Mouse (Mus musculus) hindbrain, embryonic 13.5 days (tissue): ENCODE measurements at regions not wholly inside any gene's neighbourhood (a gene's known extent, or its start where the extent isn't known, plus 50 kb on each side); places are given as distances from the start of the nearest gene placed in this dataset.
A peak's percentile ranks its signal among the peaks of the same experiment; 100 is the strongest.

Experiments used
- ATAC-seq: fragments of 200-750 bp; cut with Nextera tagmentation; 2 replicates; pipeline ENCODE4 v1.8.0; 2017; ENCODE audit warnings: moderate TSS enrichment; ENCODE audit not compliant: low FRiP score
- H3K27ac ChIP-seq: fragments of 300-500 bp; sonication (generic); 2 replicates; pipeline ENCODE4 v1.5.1; 2015; ENCODE audit warnings: inconsistent platforms, mild to moderate bottlenecking, moderate library complexity
- H3K27me3 ChIP-seq: fragments of 300-500 bp; sonication (generic); 2 replicates; pipeline ENCODE4 v1.6.1; 2015; ENCODE audit warnings: mild to moderate bottlenecking, inconsistent platforms
- H3K36me3 ChIP-seq: fragments of 300-500 bp; sonication (generic); 2 replicates; pipeline ENCODE4 v1.6.1; 2015; ENCODE audit warnings: mild to moderate bottlenecking, inconsistent platforms
- H3K4me1 ChIP-seq: fragments of 300-500 bp; sonication (generic); replicated peaks from 2 replicates; pipeline ENCODE4 v1.6.1; 2015; ENCODE audit warnings: inconsistent platforms
- H3K4me2 ChIP-seq: fragments of 300-500 bp; sonication (generic); 2 replicates; pipeline ENCODE4 v1.6.1; 2015; ENCODE audit warnings: inconsistent platforms, mild to moderate bottlenecking, moderate library complexity
- H3K4me3 ChIP-seq: fragments of 300-500 bp; sonication (generic); 2 replicates; pipeline ENCODE4 v1.5.1; 2015; ENCODE audit warnings: mild to moderate bottlenecking, inconsistent platforms
- H3K9ac ChIP-seq: fragments of 300-500 bp; sonication (generic); 2 replicates; pipeline ENCODE4 v1.6.1; 2015; ENCODE audit warnings: mild to moderate bottlenecking, inconsistent platforms
- H3K9me3 ChIP-seq: fragments of 300-500 bp; sonication (generic); 2 replicates; pipeline ENCODE4 v1.6.1; 2016; ENCODE audit warnings: inconsistent platforms
- WGBS: fragments of 180-500 bp; shearing (Covaris S2); methylation state at CpG from one replicate; pipeline ENCODE4 v1.1.7; 2015; 5-methylcytosine and 5-hydroxymethylcytosine counted together

DNA sequence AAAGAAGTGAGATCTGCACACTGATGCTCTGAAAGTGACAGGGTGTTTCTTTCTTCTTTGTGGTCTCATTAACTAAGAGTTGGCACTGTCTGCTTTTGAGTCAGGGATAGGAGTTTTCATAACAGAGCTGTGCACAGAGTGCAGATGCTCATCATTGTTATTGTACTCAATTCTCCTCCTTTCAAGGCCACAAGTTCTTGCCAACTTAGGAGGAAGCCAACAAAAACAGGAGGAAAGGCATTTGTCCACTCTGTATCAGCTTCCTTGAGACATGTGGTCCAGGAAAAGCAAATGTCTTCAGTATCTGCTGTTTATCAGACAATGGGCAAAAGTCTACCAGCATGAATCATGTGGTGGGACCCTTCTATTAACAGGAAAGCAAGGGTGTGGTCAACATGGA, 345.1 kb downstream of the Fam181b start:
- ATAC-seq = no peak
- Histone ChIP-seq H3K4me3 (no peak overlapping the region), H3K4me2 (no peak overlapping the region), H3K9me3 (no peaks in the 10 kb centered on the region), H3K9ac (no peak overlapping the region), H3K36me3 (no peaks in the 10 kb centered on the region), H3K27me3 (no peaks in the 10 kb centered on the region), H3K27ac (no peak overlapping the region), H3K4me1 (no peaks in the 10 kb centered on the region)

DNA sequence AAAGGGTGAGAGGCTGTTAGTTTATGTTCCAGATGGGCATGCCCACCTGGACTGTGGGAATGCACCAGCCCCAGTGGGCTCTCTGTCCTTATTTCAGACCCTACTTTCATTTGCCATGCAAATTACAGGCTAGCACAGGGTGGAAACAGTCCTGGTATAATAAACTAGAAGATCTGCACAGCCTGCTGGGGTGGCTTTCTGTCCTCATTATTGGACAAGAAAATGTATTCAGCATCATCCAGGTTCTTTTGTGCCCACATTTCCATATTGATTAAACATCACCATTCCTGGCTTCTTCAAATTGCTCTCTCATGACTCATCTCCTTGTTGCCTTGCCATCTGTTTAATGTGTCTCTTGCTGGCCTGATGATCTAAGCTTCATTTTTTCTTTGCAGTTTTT, 355.4 kb downstream of the Fam181b start:
- ATAC-seq = peak; percentile 54
- Histone ChIP-seq H3K9ac (no peak overlapping the region), H3K27me3 (no peaks in the 10 kb centered on the region), H3K4me1 (no peaks in the 10 kb centered on the region), H3K36me3 (no peaks in the 10 kb centered on the region), H3K4me2 (no peak overlapping the region), H3K9me3 (no peaks in the 10 kb centered on the region), H3K27ac (peak overlapping the region; percentile 52; the same call in 1 of the 2 replicates), H3K4me3 (no peak overlapping the region)

DNA sequence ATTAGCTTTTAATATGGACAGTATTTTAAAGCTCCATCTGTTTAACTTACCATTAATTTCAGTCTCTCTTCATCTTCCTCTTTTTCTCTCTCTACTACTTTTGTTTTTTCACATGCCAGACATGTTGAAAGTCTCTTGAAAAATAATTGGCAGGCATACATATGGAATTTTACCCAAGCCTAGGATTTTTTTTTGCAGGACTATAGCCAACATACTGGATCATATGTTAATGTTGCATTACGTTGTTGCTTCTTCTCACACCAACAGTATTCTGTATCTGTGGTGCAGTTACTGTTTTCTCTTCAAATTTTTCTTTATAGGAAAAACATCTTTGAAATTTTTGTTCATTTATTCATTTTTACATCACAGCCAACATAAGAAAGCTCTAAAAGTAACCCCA, 374.4 kb downstream of the Fam181b start:
- H3K9me3 ChIP-seq = no peaks in the 10 kb centered on the region
- ATAC-seq = no peak
- H3K36me3 ChIP-seq = no peaks in the 10 kb centered on the region
- no peak overlapping the region for H3K4me2 ChIP-seq
- H3K27me3 ChIP-seq = no peaks in the 10 kb centered on the region
- WGBS = 98% methylated on average over 1 of the region's 1 CpGs
- H3K4me1 ChIP-seq = no peaks in the 10 kb centered on the region
- no peak overlapping the region for H3K27ac ChIP-seq
- no peak overlapping the region for H3K9ac ChIP-seq
- no peak overlapping the region for H3K4me3 ChIP-seq

DNA sequence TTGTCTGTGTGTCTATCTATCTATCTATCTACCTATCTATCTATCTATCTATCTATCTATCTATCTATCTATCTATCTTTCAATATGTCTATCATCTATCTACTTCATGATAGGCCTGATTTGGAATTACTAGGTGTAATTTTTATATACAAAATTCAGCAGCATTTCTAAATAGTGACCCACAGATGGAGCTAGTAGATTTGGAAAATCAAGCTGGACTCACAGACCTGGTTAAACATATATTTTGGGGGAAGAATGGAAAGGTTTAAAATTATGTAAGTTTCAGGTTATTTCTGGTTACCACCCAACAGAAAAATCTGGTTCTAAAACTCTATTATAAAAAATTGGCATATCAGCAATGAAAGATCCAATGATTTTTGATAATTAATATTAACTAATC, 383.7 kb downstream of the Fam181b start:
- no peak overlapping the region for H3K4me2 ChIP-seq
- no peaks in the 10 kb centered on the region for H3K9me3 ChIP-seq
- no peak overlapping the region for H3K27ac ChIP-seq
- H3K4me3 ChIP-seq = no peak overlapping the region
- H3K27me3 ChIP-seq = no peaks in the 10 kb centered on the region
- no peaks in the 10 kb centered on the region for H3K4me1 ChIP-seq
- no peak overlapping the region for H3K9ac ChIP-seq
- ATAC-seq = no peak
- no peaks in the 10 kb centered on the region for H3K36me3 ChIP-seq

DNA sequence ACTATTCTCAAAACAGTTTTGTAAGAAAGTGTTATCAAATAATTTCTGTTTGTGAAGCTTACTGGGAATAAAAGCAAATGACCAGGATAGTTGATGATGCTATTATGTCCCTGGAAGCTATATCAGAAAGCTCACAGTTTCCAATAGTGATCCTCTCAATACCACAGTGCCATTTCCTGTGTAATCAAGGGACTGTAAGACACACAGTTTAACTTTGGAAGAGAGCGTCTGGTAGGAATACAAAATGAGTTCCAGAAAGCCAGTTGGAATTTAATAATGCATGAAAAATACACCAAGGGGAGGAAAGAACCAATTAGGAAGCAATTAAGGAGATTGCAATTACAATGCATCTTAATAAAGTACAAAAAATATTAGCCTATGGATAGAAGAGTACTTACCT, 393.7 kb downstream of the Fam181b start:
- H3K27ac ChIP-seq = no peak overlapping the region

DNA sequence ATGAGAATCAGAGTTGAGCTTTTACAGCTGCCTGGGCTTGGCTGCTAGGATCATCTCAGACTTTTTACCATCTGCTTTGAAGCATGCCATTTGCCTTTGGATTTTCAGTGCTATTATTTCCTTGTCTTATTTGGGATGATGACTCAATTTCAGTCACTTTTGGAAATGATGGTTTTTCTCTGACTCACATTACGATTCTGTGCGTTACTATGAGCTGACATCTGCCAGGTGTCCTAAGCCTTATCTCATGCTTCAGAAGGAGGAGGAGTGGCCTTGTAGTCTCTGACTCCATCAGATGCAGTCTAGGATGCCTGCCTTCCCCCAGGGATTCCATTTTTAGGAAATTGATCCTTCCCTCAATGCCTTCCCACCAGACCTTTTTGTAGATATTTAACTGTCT, 431.0 kb downstream of the Fam181b start:
- no peak overlapping the region for H3K27ac ChIP-seq
- WGBS = 83% methylated on average over 2 of the region's 2 CpGs
- H3K4me2 ChIP-seq = no peak overlapping the region
- H3K9ac ChIP-seq = no peak overlapping the region
- H3K9me3 ChIP-seq = no peaks in the 10 kb centered on the region
- no peak for ATAC-seq
- no peaks in the 10 kb centered on the region for H3K27me3 ChIP-seq
- no peak overlapping the region for H3K4me3 ChIP-seq
- H3K36me3 ChIP-seq = no peaks in the 10 kb centered on the region
- no peaks in the 10 kb centered on the region for H3K4me1 ChIP-seq

More for the DNA sequence above, 393.7 kb downstream of the Fam181b start:
- H3K36me3 ChIP-seq = no peaks in the 10 kb centered on the region
- no peak for ATAC-seq
- H3K9me3 ChIP-seq = no peaks in the 10 kb centered on the region
- H3K4me2 ChIP-seq = no peak overlapping the region
- H3K4me1 ChIP-seq = no peaks in the 10 kb centered on the region
- H3K27me3 ChIP-seq = no peaks in the 10 kb centered on the region
- WGBS = 48% methylated on average over 1 of the region's 1 CpGs
- no peak overlapping the region for H3K9ac ChIP-seq
- no peak overlapping the region for H3K4me3 ChIP-seq

DNA sequence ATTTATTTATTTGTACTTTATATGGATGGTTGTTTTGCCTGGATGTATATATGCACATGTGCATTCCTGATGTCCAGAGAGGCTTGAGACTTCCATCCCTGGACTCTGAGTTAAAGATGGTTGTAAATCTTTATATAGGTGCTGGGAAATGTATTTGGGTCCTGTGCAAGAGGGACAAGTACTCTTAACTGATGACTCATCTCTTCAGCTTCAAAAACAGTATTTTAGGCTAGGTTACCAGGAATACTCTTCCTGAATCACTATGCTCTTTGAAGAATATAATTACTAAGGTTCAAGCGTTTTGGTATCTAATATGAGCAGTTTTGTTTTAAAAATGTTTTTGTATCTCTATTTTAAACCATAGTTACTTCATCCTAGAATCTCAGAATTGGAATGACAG, 431.6 kb downstream of the Fam181b start:
- Histone ChIP-seq H3K9ac (no peak overlapping the region), H3K4me3 (no peak overlapping the region), H3K36me3 (no peaks in the 10 kb centered on the region), H3K27me3 (no peaks in the 10 kb centered on the region), H3K4me1 (no peaks in the 10 kb centered on the region), H3K4me2 (no peak overlapping the region), H3K9me3 (no peaks in the 10 kb centered on the region), H3K27ac (no peak overlapping the region)
- no peak for ATAC-seq
- WGBS = 75% methylated on average over 1 of the region's 1 CpGs

DNA sequence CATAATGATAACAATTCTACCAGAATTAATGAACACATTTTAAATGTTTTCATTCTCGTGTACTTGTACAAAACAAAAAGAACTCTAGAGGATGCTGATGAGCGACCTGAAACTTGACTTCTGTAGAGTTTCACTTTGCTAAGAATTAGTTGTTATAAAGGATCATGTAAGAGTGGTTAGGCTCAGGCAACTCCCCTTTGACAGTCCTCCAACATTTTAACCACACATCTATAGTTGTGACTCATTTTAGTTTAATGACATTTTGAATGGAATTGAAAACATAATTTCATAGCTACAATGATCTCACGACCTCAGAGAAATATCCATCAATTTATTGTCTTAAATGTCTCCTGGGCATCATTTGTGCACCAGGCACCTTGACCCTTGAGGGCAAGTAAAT, 479.5 kb downstream of the Fam181b start:
- Histone ChIP-seq H3K36me3 (no peaks in the 10 kb centered on the region), H3K27me3 (no peaks in the 10 kb centered on the region), H3K4me1 (no peaks in the 10 kb centered on the region), H3K4me2 (no peak overlapping the region), H3K4me3 (no peak overlapping the region), H3K9me3 (no peaks in the 10 kb centered on the region), H3K27ac (no peak overlapping the region), H3K9ac (no peak overlapping the region)
- ATAC-seq = no peak
- WGBS = 80% methylated on average over 3 of the region's 3 CpGs

DNA sequence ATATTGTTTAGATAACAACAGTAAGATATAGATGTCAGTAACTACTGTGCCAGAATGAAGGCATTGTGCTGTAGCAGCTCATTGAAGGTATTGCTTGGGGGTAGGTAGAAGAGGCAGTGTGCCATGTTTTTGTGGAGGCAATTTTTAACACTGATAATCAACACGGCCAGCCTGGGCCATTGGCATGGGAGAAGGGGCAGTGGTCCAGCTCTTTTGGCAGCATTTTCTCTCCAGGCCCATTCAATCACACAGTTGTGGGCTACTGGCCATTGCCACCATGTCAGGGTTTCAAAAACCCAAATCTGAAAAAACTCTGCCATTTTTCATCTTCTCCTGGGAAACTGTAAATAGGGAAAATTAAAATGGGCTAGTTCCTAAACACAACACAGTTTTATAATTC, 497.9 kb downstream of the Fam181b start:
- Histone ChIP-seq H3K9ac (no peak overlapping the region), H3K4me3 (no peak overlapping the region), H3K4me2 (no peak overlapping the region), H3K27ac (no peak overlapping the region), H3K9me3 (no peaks in the 10 kb centered on the region), H3K27me3 (no peaks in the 10 kb centered on the region), H3K36me3 (no peaks in the 10 kb centered on the region), H3K4me1 (no peaks in the 10 kb centered on the region)
- 79% methylated on average over 1 of the region's 1 CpGs for whole genome bisulfite sequencing
- no peak for ATAC-seq

DNA sequence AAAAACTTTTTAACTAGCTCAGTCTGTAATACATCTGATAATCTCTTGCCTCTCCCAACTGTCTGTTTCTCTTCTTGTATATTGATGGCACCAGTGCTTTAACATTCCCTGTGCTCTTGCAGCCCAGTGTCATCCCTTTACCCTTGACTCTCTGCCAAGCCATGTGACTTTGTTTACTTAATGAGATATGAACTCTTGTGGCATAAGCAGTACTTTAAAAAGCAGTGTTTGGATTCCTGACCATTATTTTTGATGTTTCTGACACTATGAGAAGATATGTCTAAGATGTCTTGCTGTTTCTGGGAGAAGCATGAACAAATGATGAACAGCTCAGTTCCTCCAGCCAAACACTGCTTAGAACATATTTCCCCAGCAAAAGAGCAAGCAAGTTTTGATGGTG, 507.5 kb downstream of the Fam181b start:
- H3K36me3 ChIP-seq = no peaks in the 10 kb centered on the region
- H3K9ac ChIP-seq = no peak overlapping the region
- H3K27me3 ChIP-seq = no peaks in the 10 kb centered on the region
- no peak overlapping the region for H3K27ac ChIP-seq
- no peak overlapping the region for H3K4me2 ChIP-seq
- no peak overlapping the region for H3K4me3 ChIP-seq
- H3K9me3 ChIP-seq = no peaks in the 10 kb centered on the region
- no peak for ATAC-seq
- H3K4me1 ChIP-seq = no peaks in the 10 kb centered on the region

DNA sequence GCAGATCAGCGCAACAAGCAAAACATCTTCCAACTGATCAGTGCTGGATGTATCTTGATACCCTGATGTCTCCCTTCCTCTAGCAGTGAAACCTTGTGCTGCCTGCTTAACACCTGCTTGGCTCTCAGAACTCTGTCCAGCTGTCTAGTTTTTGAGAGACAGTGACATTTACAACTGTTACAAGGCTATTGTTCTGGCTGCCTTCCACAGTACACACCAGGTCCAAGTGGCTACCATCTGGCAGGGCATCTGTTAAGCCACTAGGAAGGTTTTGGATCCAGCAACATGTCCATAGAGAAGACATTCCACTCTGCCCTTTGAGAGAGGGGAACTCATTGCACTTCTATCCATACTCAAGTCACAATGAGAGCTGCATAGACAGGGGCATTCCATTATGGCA, 508.4 kb downstream of the Fam181b start:
- H3K27me3 ChIP-seq = no peaks in the 10 kb centered on the region
- H3K4me1 ChIP-seq = no peaks in the 10 kb centered on the region
- no peak overlapping the region for H3K9ac ChIP-seq
- no peak overlapping the region for H3K4me3 ChIP-seq
- no peak overlapping the region for H3K27ac ChIP-seq
- no peak overlapping the region for H3K4me2 ChIP-seq
- no peak for ATAC-seq
- no peaks in the 10 kb centered on the region for H3K36me3 ChIP-seq
- H3K9me3 ChIP-seq = no peaks in the 10 kb centered on the region
- WGBS = 100% methylated on average over 1 of the region's 1 CpGs
